Mouse (Mus musculus): ENCODE measurements around the gene Spef1. TPM values are rescaled to one million over a fixed set of nuclear protein-coding genes. Genes with fewer than 3 reads are reported as not detected.

The Spef1 gene
- polyA plus RNA-seq, 1 experiment = 13.1 TPM

DNA sequence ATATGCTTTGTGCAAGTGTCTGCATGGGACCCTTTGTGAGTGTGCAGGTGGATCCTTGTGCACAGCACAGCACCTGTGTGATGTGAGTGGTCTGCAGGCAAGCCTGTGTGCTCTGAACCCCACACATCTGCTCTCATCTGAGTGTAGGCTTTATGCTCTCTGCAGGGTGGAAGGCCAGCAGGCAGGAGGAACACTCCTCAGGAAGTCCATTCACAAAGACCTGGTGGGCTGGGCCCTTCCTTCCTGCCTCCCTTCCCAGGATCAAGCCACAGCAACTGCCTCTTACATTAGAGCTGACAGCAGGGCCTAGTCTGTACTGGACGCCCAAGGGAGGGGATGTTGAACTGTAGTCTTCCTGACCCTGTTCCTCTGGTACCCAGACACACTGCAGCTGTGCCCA is 52.7 kb downstream of the Spef1 start:
- no peak for TF ChIP-seq POLR2A (IDR thresholded peaks at IDR 0.05; ENCODE audit: control insufficient read depth, low read depth, low read length)
- no peak for TF ChIP-seq CTCF (IDR thresholded peaks at IDR 0.05; ENCODE audit: control insufficient read depth, insufficient read depth, insufficient replicate concordance, low read depth, low read length)
- Histone ChIP-seq H3K4me1 (ENCODE audit: control insufficient read depth, insufficient read depth, low read length) (no peaks in the 10 kb centered on the region; the same call in 1 of the 2 replicates), H3K27ac (ENCODE audit: control insufficient read depth, insufficient read depth, low read depth, low read length) (no peak overlapping the region), H3K4me3 (ENCODE audit: control insufficient read depth, low read depth, low read length) (no peak overlapping the region), H3K27me3 (ENCODE audit: control insufficient read depth, insufficient read depth, low read length) (no peaks in the 10 kb centered on the region), H3K36me3 (ENCODE audit: control insufficient read depth, insufficient read depth, low read length) (no peaks in the 10 kb centered on the region)

GRCm38 (mm10) chr2:131132930-131133547 is 54.0 kb downstream of the Spef1 start, which contains the start of gene Gm11037:
TSS of gene Gm11037 (plus strand) at chr2:131133497.
- Histone ChIP-seq H3K27me3 (ENCODE audit: control insufficient read depth, insufficient read depth, low read length) (no peaks in the 10 kb centered on the region), H3K36me3 (ENCODE audit: control insufficient read depth, insufficient read depth, low read length) (no peaks in the 10 kb centered on the region), H3K4me3 (ENCODE audit: control insufficient read depth, low read depth, low read length) (no peak within 1 kb of the TSS), H3K4me1 (ENCODE audit: control insufficient read depth, insufficient read depth, low read length) (no peaks in the 10 kb centered on the region), H3K27ac (ENCODE audit: control insufficient read depth, insufficient read depth, low read depth, low read length) (no peak within 1 kb of the TSS)
- TF ChIP-seq POLR2A (IDR thresholded peaks at IDR 0.05; ENCODE audit: control insufficient read depth, low read depth, low read length) (no peak), CTCF (IDR thresholded peaks at IDR 0.05; ENCODE audit: control insufficient read depth, insufficient read depth, insufficient replicate concordance, low read depth, low read length) (no peak)

DNA sequence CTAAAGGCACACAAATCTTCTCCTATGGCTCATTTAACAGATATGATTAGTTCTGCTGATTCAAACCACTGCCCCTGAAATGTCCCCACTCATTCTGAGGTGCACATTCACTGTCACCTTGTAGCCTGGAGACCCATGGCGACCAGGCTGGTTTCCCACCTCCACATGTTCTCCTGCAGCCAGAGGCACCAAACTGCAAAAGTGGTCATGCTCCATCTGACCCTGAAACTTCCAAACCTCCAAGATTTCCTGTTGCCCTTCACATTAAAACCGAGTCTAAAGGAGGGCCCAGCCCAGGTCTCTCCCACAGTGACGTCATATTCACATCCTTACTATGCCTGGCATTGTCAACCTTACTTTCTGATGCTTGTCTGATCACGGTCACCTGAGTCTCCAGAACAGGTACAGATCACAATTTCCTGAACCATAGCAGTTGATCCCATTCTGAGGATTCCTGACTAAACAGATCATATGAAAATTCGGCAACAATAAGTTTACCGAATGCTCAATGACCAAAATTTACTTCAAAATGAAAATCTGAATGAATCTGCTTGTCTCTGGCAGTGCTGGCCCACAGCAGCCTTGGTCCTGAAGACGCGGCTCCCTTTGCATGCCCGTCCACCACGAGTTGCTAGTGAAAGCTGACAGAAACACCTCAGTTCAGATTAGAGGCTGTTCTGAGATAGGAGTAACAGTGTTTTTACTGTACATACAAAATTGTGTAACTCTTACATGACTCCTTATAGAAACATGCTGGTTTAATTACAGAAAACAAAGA is 54.8 kb downstream of the Spef1 start:
- H3K4me3 ChIP-seq (ENCODE audit: control insufficient read depth, low read depth, low read length) = no peak overlapping the region
- peaks cover 3% of the 10 kb centered on the region for H3K4me1 ChIP-seq (ENCODE audit: control insufficient read depth, insufficient read depth, low read length)
- no peaks in the 10 kb centered on the region for H3K27me3 ChIP-seq (ENCODE audit: control insufficient read depth, insufficient read depth, low read length)
- H3K36me3 ChIP-seq (ENCODE audit: control insufficient read depth, insufficient read depth, low read length) = no peaks in the 10 kb centered on the region
- TF ChIP-seq POLR2A (IDR thresholded peaks at IDR 0.05; ENCODE audit: control insufficient read depth, low read depth, low read length) = no peak
- TF ChIP-seq CTCF (IDR thresholded peaks at IDR 0.05; ENCODE audit: control insufficient read depth, insufficient read depth, insufficient replicate concordance, low read depth, low read length) = no peak
- H3K27ac ChIP-seq (ENCODE audit: control insufficient read depth, insufficient read depth, low read depth, low read length) = no peak overlapping the region

DNA sequence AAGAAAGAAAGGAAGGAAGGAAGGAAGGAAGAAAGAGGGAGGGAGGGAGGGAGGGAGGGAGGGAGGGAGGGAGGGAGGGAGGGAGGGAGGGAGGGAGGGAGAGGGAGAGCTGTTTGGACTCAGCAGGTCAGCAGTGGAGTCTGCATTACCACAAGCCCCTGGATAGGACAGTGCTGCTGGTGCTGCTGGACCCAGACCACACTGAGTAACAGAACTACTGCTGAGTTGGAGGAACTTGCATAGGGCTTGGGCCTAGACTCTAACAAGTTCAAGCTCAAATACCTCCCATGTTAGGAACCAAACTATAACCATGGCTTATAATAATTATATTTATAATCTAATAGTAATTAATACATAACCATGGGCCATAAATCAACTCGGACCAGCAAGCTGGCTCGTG is 56.2 kb downstream of the Spef1 start:
- peaks cover 15% of the 10 kb centered on the region for H3K4me1 ChIP-seq (ENCODE audit: control insufficient read depth, insufficient read depth, low read length)
- no peaks in the 10 kb centered on the region for H3K27me3 ChIP-seq (ENCODE audit: control insufficient read depth, insufficient read depth, low read length)
- no peak overlapping the region for H3K27ac ChIP-seq (ENCODE audit: control insufficient read depth, insufficient read depth, low read depth, low read length)
- no peaks in the 10 kb centered on the region for H3K36me3 ChIP-seq (ENCODE audit: control insufficient read depth, insufficient read depth, low read length)
- no peak for TF ChIP-seq CTCF (IDR thresholded peaks at IDR 0.05; ENCODE audit: control insufficient read depth, insufficient read depth, insufficient replicate concordance, low read depth, low read length)
- TF ChIP-seq POLR2A (IDR thresholded peaks at IDR 0.05; ENCODE audit: control insufficient read depth, low read depth, low read length) = no peak
- no peak overlapping the region for H3K4me3 ChIP-seq (ENCODE audit: control insufficient read depth, low read depth, low read length)

DNA sequence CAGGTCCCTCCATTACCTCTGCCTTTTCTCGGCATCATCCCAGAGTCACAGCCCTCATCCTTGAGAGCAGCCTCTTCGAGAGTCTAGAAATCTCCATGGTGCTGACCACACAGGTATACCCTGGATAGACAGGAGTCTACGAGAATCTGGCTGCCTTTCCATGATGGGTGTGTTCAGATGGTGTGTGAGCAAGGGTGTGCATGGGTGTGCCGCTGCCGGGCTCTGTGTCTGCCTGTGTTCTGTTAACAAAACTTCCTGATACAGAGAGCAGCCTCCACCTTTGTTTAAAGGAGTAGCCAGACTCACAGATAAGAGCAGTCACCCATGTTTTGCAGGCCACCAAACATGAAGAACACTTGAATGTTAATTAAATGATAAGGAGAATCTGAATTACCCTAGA is 57.2 kb downstream of the Spef1 start:
- no peak overlapping the region for H3K4me3 ChIP-seq (ENCODE audit: control insufficient read depth, low read depth, low read length)
- no peak for TF ChIP-seq POLR2A (IDR thresholded peaks at IDR 0.05; ENCODE audit: control insufficient read depth, low read depth, low read length)
- no peak for TF ChIP-seq CTCF (IDR thresholded peaks at IDR 0.05; ENCODE audit: control insufficient read depth, insufficient read depth, insufficient replicate concordance, low read depth, low read length)
- H3K4me1 ChIP-seq (ENCODE audit: control insufficient read depth, insufficient read depth, low read length) = peaks cover 18% of the 10 kb centered on the region
- no peaks in the 10 kb centered on the region for H3K27me3 ChIP-seq (ENCODE audit: control insufficient read depth, insufficient read depth, low read length)
- no peaks in the 10 kb centered on the region for H3K36me3 ChIP-seq (ENCODE audit: control insufficient read depth, insufficient read depth, low read length)
- no peak overlapping the region for H3K27ac ChIP-seq (ENCODE audit: control insufficient read depth, insufficient read depth, low read depth, low read length)

DNA sequence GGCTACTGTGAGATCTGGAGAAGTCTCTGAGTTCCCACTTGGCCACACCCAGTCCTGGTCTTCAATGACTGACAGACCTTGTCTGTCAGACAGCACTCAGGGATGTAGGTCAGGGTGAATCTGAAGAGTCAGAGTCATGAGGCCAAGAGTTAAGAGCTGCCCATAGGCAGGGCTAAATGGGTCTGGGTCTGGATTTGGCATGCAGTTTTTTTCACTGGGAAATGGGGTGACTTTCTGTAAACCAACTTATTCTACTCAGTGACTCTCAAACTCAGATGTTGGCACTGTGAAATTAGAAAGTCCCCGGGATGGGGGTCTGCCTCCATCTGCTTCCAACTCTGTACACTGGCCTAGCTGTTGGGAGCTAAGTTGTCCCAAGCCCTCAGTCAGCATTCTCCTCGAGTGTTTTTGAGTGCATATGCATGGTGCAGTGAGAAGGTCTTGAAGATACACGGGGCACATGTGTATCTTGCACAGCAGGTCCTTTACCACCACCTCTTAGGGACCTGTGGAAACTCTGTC is 58.4 kb downstream of the Spef1 start:
- Histone ChIP-seq H3K27me3 (ENCODE audit: control insufficient read depth, insufficient read depth, low read length) (no peaks in the 10 kb centered on the region), H3K4me3 (ENCODE audit: control insufficient read depth, low read depth, low read length) (no peak overlapping the region), H3K27ac (ENCODE audit: control insufficient read depth, insufficient read depth, low read depth, low read length) (no peak overlapping the region), H3K36me3 (ENCODE audit: control insufficient read depth, insufficient read depth, low read length) (no peaks in the 10 kb centered on the region), H3K4me1 (ENCODE audit: control insufficient read depth, insufficient read depth, low read length) (peaks cover 18% of the 10 kb centered on the region)
- TF ChIP-seq CTCF (IDR thresholded peaks at IDR 0.05; ENCODE audit: control insufficient read depth, insufficient read depth, insufficient replicate concordance, low read depth, low read length) (no peak), POLR2A (IDR thresholded peaks at IDR 0.05; ENCODE audit: control insufficient read depth, low read depth, low read length) (no peak)

GRCm38 (mm10) chr2:131128211-131128610 is 58.9 kb downstream of the Spef1 start:
- Histone ChIP-seq H3K27ac (ENCODE audit: control insufficient read depth, insufficient read depth, low read depth, low read length) (no peak overlapping the region), H3K4me3 (ENCODE audit: control insufficient read depth, low read depth, low read length) (no peak overlapping the region), H3K4me1 (ENCODE audit: control insufficient read depth, insufficient read depth, low read length) (peaks cover 18% of the 10 kb centered on the region)

More at GRCm38 (mm10) chr2:131128211-131128610, 58.9 kb downstream of the Spef1 start:
- Histone ChIP-seq H3K36me3 (ENCODE audit: control insufficient read depth, insufficient read depth, low read length) (no peaks in the 10 kb centered on the region), H3K27me3 (ENCODE audit: control insufficient read depth, insufficient read depth, low read length) (no peaks in the 10 kb centered on the region)
- TF ChIP-seq CTCF (IDR thresholded peaks at IDR 0.05; ENCODE audit: control insufficient read depth, insufficient read depth, insufficient replicate concordance, low read depth, low read length) = no peak
- TF ChIP-seq POLR2A (IDR thresholded peaks at IDR 0.05; ENCODE audit: control insufficient read depth, low read depth, low read length) = no peak

Data from testis, adult 2 months (tissue).